Comparison of ENCODE assay signal across 27 mouse cellular contexts in the genomic region with DNA sequence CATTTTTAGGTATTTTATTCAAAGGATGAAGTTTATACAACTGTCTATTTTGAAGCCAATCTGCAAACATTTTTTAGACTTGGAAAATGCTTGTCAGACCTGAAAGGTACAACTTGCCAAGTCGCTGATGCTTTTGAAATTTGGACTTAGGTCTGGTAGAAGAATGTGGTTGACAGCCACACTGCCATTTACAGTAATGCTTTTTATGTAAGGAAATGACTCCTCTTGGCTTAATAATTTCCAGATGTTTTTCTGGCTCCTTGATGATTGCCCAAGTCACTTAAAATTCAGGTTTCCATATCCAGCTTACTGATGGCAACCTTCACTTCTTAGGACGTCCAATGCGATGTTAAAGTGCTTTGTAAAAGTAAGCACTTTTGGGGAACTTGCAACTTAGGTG. TPM values are rescaled to one million over a fixed set of nuclear protein-coding genes. Genes with fewer than 3 reads are reported as not detected.
A peak's percentile ranks its signal among the peaks of the same experiment; 100 is the strongest.
DNase-seq lines count a peak whose midpoint lies in the region; ATAC-seq and TF ChIP-seq lines count a peak whose summit lies in the region.
"Had no signal": no experiment of that assay in that cellular context is flagged by ENCODE, and none has a peak within 500 bp of the region (broad histone marks: within the 10 kb centered on the region; RNA-seq: fewer than 3 reads in every experiment).

No protein-coding gene starts in this region.

- no peak overlapping the region for H3K4me3 ChIP-seq in kidney, adult 2 months (ENCODE audit: insufficient read depth, low read depth, low read length)
- H3K4me3 ChIP-seq in embryonic facial prominence, embryonic 13.5 days, result no peak overlapping the region
- H3K4me3 ChIP-seq in limb, embryonic 12.5 days (replicated peaks), result no peak overlapping the region
- no peak overlapping the region for H3K4me3 ChIP-seq in hindbrain, postnatal 0 days (ENCODE audit: low read length)
- H3K4me3 ChIP-seq: forebrain, embryonic 13.5 days; heart, embryonic 13.5 days; hindbrain, embryonic 13.5 days; liver, embryonic 13.5 days; stomach, embryonic 15.5 days had no signal

- H3K36me3 ChIP-seq in kidney, adult 2 months (ENCODE audit: control insufficient read depth, insufficient read depth, low read length), result no peaks in the 10 kb centered on the region
- no peaks in the 10 kb centered on the region for H3K36me3 ChIP-seq in embryonic facial prominence, embryonic 13.5 days
- H3K36me3 ChIP-seq in limb, embryonic 12.5 days, result no peaks in the 10 kb centered on the region
- H3K36me3 ChIP-seq in hindbrain, postnatal 0 days (ENCODE audit: insufficient read depth, low read length), result no peaks in the 10 kb centered on the region
- H3K36me3 ChIP-seq: heart, embryonic 13.5 days; hindbrain, embryonic 13.5 days; liver, embryonic 13.5 days; stomach, embryonic 15.5 days had no signal

- no peak for ATAC-seq in embryonic facial prominence, embryonic 13.5 days (ENCODE audit: insufficient number of reproducible peaks, insufficient read depth, low FRiP score, low TSS enrichment, low read depth)
- ATAC-seq in limb, embryonic 12.5 days (ENCODE audit: insufficient number of reproducible peaks, insufficient read depth, low FRiP score, low TSS enrichment, low read depth), result no peak
- no peak for ATAC-seq in hindbrain, postnatal 0 days
- ATAC-seq: activated CD4-positive, CD25-positive, alpha-beta regulatory T cell, adult 4 months; forebrain, embryonic 13.5 days; midbrain, embryonic 16.5 days; Patski had no signal

- no peak for TF ChIP-seq POLR2A in kidney, adult 2 months (IDR thresholded peaks at IDR 0.05; ENCODE audit: low read depth, low read length)

- H3K4me2 ChIP-seq in embryonic facial prominence, embryonic 13.5 days, result no peak overlapping the region
- no peak overlapping the region for H3K4me2 ChIP-seq in limb, embryonic 12.5 days
- H3K4me2 ChIP-seq in hindbrain, postnatal 0 days (ENCODE audit: low read depth, low read length), result no peak overlapping the region
- H3K4me2 ChIP-seq: forebrain, embryonic 13.5 days; heart, embryonic 13.5 days; hindbrain, embryonic 13.5 days; liver, embryonic 13.5 days; lung, embryonic 14.5 days; stomach, embryonic 15.5 days had no signal

- no peaks in the 10 kb centered on the region for H3K27me3 ChIP-seq in kidney, adult 2 months (replicated peaks; ENCODE audit: control insufficient read depth, insufficient read depth, low read length)
- no peaks in the 10 kb centered on the region for H3K27me3 ChIP-seq in embryonic facial prominence, embryonic 13.5 days
- H3K27me3 ChIP-seq in limb, embryonic 12.5 days, result no peaks in the 10 kb centered on the region
- H3K27me3 ChIP-seq in hindbrain, postnatal 0 days (ENCODE audit: insufficient read depth, low read length), result no peaks in the 10 kb centered on the region
- H3K27me3 ChIP-seq: forebrain, embryonic 13.5 days; heart, embryonic 13.5 days; hindbrain, embryonic 13.5 days; liver, embryonic 13.5 days; Patski; stomach, embryonic 15.5 days had no signal

- TF ChIP-seq CTCF in kidney, adult 2 months (conservative IDR thresholded peaks at IDR 0.05; ENCODE audit: insufficient read depth, insufficient read length, low read depth, low read length), result no peak
- TF ChIP-seq CTCF in hindbrain, postnatal 0 days (IDR thresholded peaks at IDR 0.05; ENCODE audit: low read depth), result no peak

- DNase-seq in kidney, adult 2 months, result peak; percentile 82
- no peak for DNase-seq in kidney, adult 18-20 months
- peak; percentile 81 for DNase-seq in 3T3-L1 (ENCODE audit: low read depth, low spot score)
- DNase-seq in hindbrain, postnatal 0 days (ENCODE audit: low spot score), result no peak
- no peak for DNase-seq in gastrocnemius, adult 8-10 months (ENCODE audit: low spot score in 2 of 2)
- DNase-seq: adrenal gland, postnatal 10 days; cerebellum, adult 11 months; cerebellum, postnatal 14 days; gastrocnemius, postnatal 14 days; heart, adult 18-20 months; layer of hippocampus, postnatal 36 days; liver, embryonic 13.5 days; lung, embryonic 14.5 days; lung, postnatal 4 days; right cerebral cortex, postnatal 25 days; thymus, adult 2 months had no signal

- H3K9ac ChIP-seq in embryonic facial prominence, embryonic 13.5 days, result no peak overlapping the region
- no peak overlapping the region for H3K9ac ChIP-seq in limb, embryonic 12.5 days (replicated peaks)
- no peak overlapping the region for H3K9ac ChIP-seq in hindbrain, postnatal 0 days (replicated peaks; ENCODE audit: low read length)
- H3K9ac ChIP-seq: forebrain, embryonic 13.5 days; heart, embryonic 13.5 days; hindbrain, embryonic 13.5 days; liver, embryonic 13.5 days; lung, embryonic 14.5 days; stomach, embryonic 15.5 days had no signal

- peaks cover 14% of the 10 kb centered on the region for H3K4me1 ChIP-seq in kidney, adult 2 months (ENCODE audit: control insufficient read depth, insufficient read depth, low read length)
- peaks cover 13% of the 10 kb centered on the region for H3K4me1 ChIP-seq in embryonic facial prominence, embryonic 13.5 days
- H3K4me1 ChIP-seq in limb, embryonic 12.5 days (replicated peaks), result peaks cover 19% of the 10 kb centered on the region
- H3K4me1 ChIP-seq in hindbrain, postnatal 0 days (ENCODE audit: insufficient read depth, low read length), result no peaks in the 10 kb centered on the region
- H3K4me1 ChIP-seq: forebrain, embryonic 13.5 days; heart, embryonic 13.5 days; hindbrain, embryonic 13.5 days; liver, embryonic 13.5 days; stomach, embryonic 15.5 days had no signal

- no peaks in the 10 kb centered on the region for H3K9me3 ChIP-seq in embryonic facial prominence, embryonic 13.5 days
- no peaks in the 10 kb centered on the region for H3K9me3 ChIP-seq in limb, embryonic 12.5 days
- H3K9me3 ChIP-seq in hindbrain, postnatal 0 days (ENCODE audit: low read length), result no peaks in the 10 kb centered on the region
- H3K9me3 ChIP-seq: forebrain, embryonic 13.5 days; heart, embryonic 13.5 days; hindbrain, embryonic 13.5 days; liver, embryonic 13.5 days; stomach, embryonic 15.5 days had no signal

- H3K27ac ChIP-seq in kidney, adult 2 months (ENCODE audit: insufficient read depth, low read depth, low read length), result peak overlapping the region; percentile 89
- peak overlapping the region; percentile 34; the same call in 1 of the 2 replicates for H3K27ac ChIP-seq in embryonic facial prominence, embryonic 13.5 days
- peak overlapping the region; percentile 12; the same call in 1 of the 2 replicates for H3K27ac ChIP-seq in limb, embryonic 12.5 days
- no peak overlapping the region for H3K27ac ChIP-seq in hindbrain, postnatal 0 days
- H3K27ac ChIP-seq: forebrain, embryonic 13.5 days; heart, embryonic 13.5 days; hindbrain, embryonic 13.5 days; liver, embryonic 13.5 days; stomach, embryonic 15.5 days had no signal

- WGBS in kidney, adult 2 months, result 33% methylated on average over 3 of the region's 3 CpGs
- WGBS in embryonic facial prominence, embryonic 13.5 days, result 32% methylated on average over 3 of the region's 3 CpGs
- 23% methylated on average over 3 of the region's 3 CpGs for WGBS in limb, embryonic 12.5 days
- 89% methylated on average over 3 of the region's 3 CpGs for WGBS in hindbrain, postnatal 0 days

RNA-seq across cellular contexts. Expression of gene Lmo7, which starts 16.9 kb away (rescaled TPM):
- polyA plus RNA-seq in kidney, adult 2 months (2012; rRNA removed), result 40.0 and 53.1 TPM in 2 replicates
- 19.5 and 23.2 TPM in 2 replicates for polyA plus RNA-seq in embryonic facial prominence, embryonic 13.5 days (2015; fragmentation: Nextera tagmentation; extraction: Ambion mirVana)
- 13.8 and 15.1 TPM in 2 replicates for polyA plus RNA-seq in limb, embryonic 12.5 days (2016; fragmentation: Nextera tagmentation; extraction: Ambion mirVana)
- total RNA-seq in hindbrain, postnatal 0 days (2014; rRNA removed), result 2.9 and 10.6 TPM in 2 replicates
- 2.3 TPM in 2 replicates for polyA plus RNA-seq in hindbrain, postnatal 0 days (2015; fragmentation: Nextera tagmentation; extraction: Ambion mirVana)
- 10 to 100 TPM; 62.1 to 71.5 (median 67.1) TPM for total RNA-seq in gastrocnemius, adult 8-10 months (2022)

RNA-seq across cellular contexts. Expression of gene Gm9922, which starts 17.0 kb away (rescaled TPM):
- polyA plus RNA-seq in kidney, adult 2 months (2012; rRNA removed), result 10.2 and 13.3 TPM in 2 replicates
- 3.4 and 5.8 TPM in 2 replicates for polyA plus RNA-seq in embryonic facial prominence, embryonic 13.5 days (2015; fragmentation: Nextera tagmentation; extraction: Ambion mirVana)
- 1.3 and 1.9 TPM in 2 replicates for polyA plus RNA-seq in limb, embryonic 12.5 days (2016; fragmentation: Nextera tagmentation; extraction: Ambion mirVana)
- not detected in 2 replicates for total RNA-seq in hindbrain, postnatal 0 days (2014; rRNA removed)
- 0.51 and 0.97 TPM in 2 replicates for polyA plus RNA-seq in hindbrain, postnatal 0 days (2015; fragmentation: Nextera tagmentation; extraction: Ambion mirVana)
- total RNA-seq in gastrocnemius, adult 8-10 months (2022), result not detected
- total RNA-seq: gastrocnemius, postnatal 14 days; layer of hippocampus, postnatal 36 days; left cerebral cortex, postnatal 14 days; neutrophil, adult 5-6 weeks had no signal
- polyA plus RNA-seq: activated CD4-positive, CD25-positive, alpha-beta regulatory T cell, adult 4 months; forebrain, embryonic 13.5 days; hindbrain, embryonic 13.5 days; liver, embryonic 13.5 days had no signal

Comparison
In these comparisons a context has a peak if more than half of its experiments do, and no peak if none do; other contexts are left out.
1. DNase-seq: peak in kidney, adult 2 months (single experiment) and 3T3-L1 (single experiment); none in kidney, adult 18-20 months (single experiment), hindbrain, postnatal 0 days (single experiment) and gastrocnemius, adult 8-10 months (0 of 2).